Mouse (Mus musculus): Measurements from ENCODE around the gene Trip12.

Trip12 gene

GRCm38 (mm10) chr1:84840018-84840664 is at the start of gene Trip12:
Gene Trip12, minus strand, starts transcription at chr1:84840516.
- no peak for DNase-seq (ENCODE audit: low read depth)

- no peak for DNase-seq (ENCODE audit: low read depth)
Observed at GRCm38 (mm10) chr1:84890005-84890393, 49.7 kb upstream of the Trip12 start.

- DNase-seq (ENCODE audit: low read depth): no peak
Observed at GRCm38 (mm10) chr1:84889330-84890004, 49.2 kb upstream of the Trip12 start.

GRCm38 (mm10) chr1:84885921-84886320 is 45.6 kb upstream of the Trip12 start:
- DNase-seq (ENCODE audit: low read depth): no peak

- DNase-seq (ENCODE audit: low read depth): peak; percentile 31
Observed at GRCm38 (mm10) chr1:84885174-84885573, 44.9 kb upstream of the Trip12 start.

- no peak for DNase-seq (ENCODE audit: low read depth)
Observed at GRCm38 (mm10) chr1:84883889-84884288, 43.6 kb upstream of the Trip12 start.

- DNase-seq (ENCODE audit: low read depth): no peak
Observed at GRCm38 (mm10) chr1:84882937-84883336, 42.6 kb upstream of the Trip12 start.

- DNase-seq (ENCODE audit: low read depth): no peak
Observed at GRCm38 (mm10) chr1:84882066-84882532, 41.8 kb upstream of the Trip12 start.

- DNase-seq (ENCODE audit: low read depth): no peak
Observed at GRCm38 (mm10) chr1:84881248-84882065, 41.1 kb upstream of the Trip12 start.

GRCm38 (mm10) chr1:84879571-84880120 is 39.3 kb upstream of the Trip12 start:
- no peak for DNase-seq (ENCODE audit: low read depth)

GRCm38 (mm10) chr1:84877590-84877989 is 37.3 kb upstream of the Trip12 start:
- DNase-seq (ENCODE audit: low read depth): no peak

- no peak for DNase-seq (ENCODE audit: low read depth)
Observed at GRCm38 (mm10) chr1:84872939-84873338, 32.6 kb upstream of the Trip12 start.

GRCm38 (mm10) chr1:84872105-84872504 is 31.8 kb upstream of the Trip12 start:
- no peak for DNase-seq (ENCODE audit: low read depth)

- DNase-seq (ENCODE audit: low read depth): no peak
Observed at GRCm38 (mm10) chr1:84871131-84871530, 30.8 kb upstream of the Trip12 start.

- no peak for DNase-seq (ENCODE audit: low read depth)
Observed at GRCm38 (mm10) chr1:84869498-84869897, 29.2 kb upstream of the Trip12 start.

- DNase-seq (ENCODE audit: low read depth): no peak
Observed at GRCm38 (mm10) chr1:84868841-84869240, 28.5 kb upstream of the Trip12 start.

- DNase-seq (ENCODE audit: low read depth): no peak
Observed at GRCm38 (mm10) chr1:84868311-84868710, 28.0 kb upstream of the Trip12 start.

GRCm38 (mm10) chr1:84866706-84867230 is 26.5 kb upstream of the Trip12 start:
- no peak for DNase-seq (ENCODE audit: low read depth)

GRCm38 (mm10) chr1:84866231-84866630 is 25.9 kb upstream of the Trip12 start:
- no peak for DNase-seq (ENCODE audit: low read depth)

- DNase-seq (ENCODE audit: low read depth): no peak
Observed at GRCm38 (mm10) chr1:84864645-84865044, 24.3 kb upstream of the Trip12 start.

- no peak for DNase-seq (ENCODE audit: low read depth)
Observed at GRCm38 (mm10) chr1:84861255-84861630, 20.9 kb upstream of the Trip12 start.

Data from c-Kit-positive CD71-positive TER-119-negative erythroid progenitor cells, embryonic 14.5 days (primary cell).